Mouse (Mus musculus): Measurements from ENCODE around the gene Rad18.
"Not testable (repeated sequence)": the region's sequence is repeated elsewhere in the genome, so short reads cannot be mapped to it uniquely, and the experiment has no call there.

Gene Rad18

GRCm38 (mm10) chr6:112696056-112696950, at the start of gene Rad18:
TSS of gene Rad18 (minus strand) at chr6:112696686.
- peak; percentile 10 for DNase-seq (ENCODE audit: extremely low read depth, low read depth, low spot score)

- no peak for DNase-seq (ENCODE audit: extremely low read depth, low read depth, low spot score)
Measured at GRCm38 (mm10) chr6:112742297-112742696, 45.8 kb upstream of the Rad18 start.

- DNase-seq (ENCODE audit: extremely low read depth, low read depth, low spot score): no peak
Measured at GRCm38 (mm10) chr6:112741766-112742165, 45.3 kb upstream of the Rad18 start.

GRCm38 (mm10) chr6:112739635-112740034, 43.1 kb upstream of the Rad18 start:
- no peak for DNase-seq (ENCODE audit: extremely low read depth, low read depth, low spot score)

- no peak for DNase-seq (ENCODE audit: extremely low read depth, low read depth, low spot score)
Measured at GRCm38 (mm10) chr6:112738924-112739323, 42.4 kb upstream of the Rad18 start.

GRCm38 (mm10) chr6:112736471-112736870, 40.0 kb upstream of the Rad18 start:
- DNase-seq (ENCODE audit: extremely low read depth, low read depth, low spot score): no peak

GRCm38 (mm10) chr6:112735054-112735453, 38.6 kb upstream of the Rad18 start:
- DNase-seq (ENCODE audit: extremely low read depth, low read depth, low spot score): no peak

GRCm38 (mm10) chr6:112733942-112734341, 37.5 kb upstream of the Rad18 start:
- no peak for DNase-seq (ENCODE audit: extremely low read depth, low read depth, low spot score)

GRCm38 (mm10) chr6:112732434-112732833, 35.9 kb upstream of the Rad18 start:
- DNase-seq (ENCODE audit: extremely low read depth, low read depth, low spot score): no peak

- DNase-seq (ENCODE audit: extremely low read depth, low read depth, low spot score): no peak
Measured at GRCm38 (mm10) chr6:112731386-112731785, 34.9 kb upstream of the Rad18 start.

- no peak for DNase-seq (ENCODE audit: extremely low read depth, low read depth, low spot score)
Measured at GRCm38 (mm10) chr6:112728760-112729422, 32.4 kb upstream of the Rad18 start.

GRCm38 (mm10) chr6:112725468-112725867, 29.0 kb upstream of the Rad18 start:
- no peak for DNase-seq (ENCODE audit: extremely low read depth, low read depth, low spot score)

- no peak for DNase-seq (ENCODE audit: extremely low read depth, low read depth, low spot score)
Measured at GRCm38 (mm10) chr6:112720409-112721080, 24.1 kb upstream of the Rad18 start.

GRCm38 (mm10) chr6:112719983-112720382, 23.5 kb upstream of the Rad18 start:
- DNase-seq (ENCODE audit: extremely low read depth, low read depth, low spot score): no peak

GRCm38 (mm10) chr6:112717168-112717567, 20.7 kb upstream of the Rad18 start:
- DNase-seq (ENCODE audit: extremely low read depth, low read depth, low spot score): no peak

- DNase-seq (ENCODE audit: extremely low read depth, low read depth, low spot score): no peak
Measured at GRCm38 (mm10) chr6:112713951-112714350, 17.5 kb upstream of the Rad18 start.

GRCm38 (mm10) chr6:112702296-112702695, 5.8 kb upstream of the Rad18 start:
- DNase-seq (ENCODE audit: extremely low read depth, low read depth, low spot score): not testable (repeated sequence)

- no peak for DNase-seq (ENCODE audit: extremely low read depth, low read depth, low spot score)
Measured at GRCm38 (mm10) chr6:112700392-112700791, 3.9 kb upstream of the Rad18 start.

GRCm38 (mm10) chr6:112699115-112699514, 2.6 kb upstream of the Rad18 start:
- DNase-seq (ENCODE audit: extremely low read depth, low read depth, low spot score): no peak

- no peak for DNase-seq (ENCODE audit: extremely low read depth, low read depth, low spot score)
Measured at GRCm38 (mm10) chr6:112694492-112694891, 2.0 kb downstream of the Rad18 start.

- DNase-seq (ENCODE audit: extremely low read depth, low read depth, low spot score): no peak
Measured at GRCm38 (mm10) chr6:112691523-112691922, 5.0 kb downstream of the Rad18 start.

GRCm38 (mm10) chr6:112688033-112688432, 8.5 kb downstream of the Rad18 start:
- no peak for DNase-seq (ENCODE audit: extremely low read depth, low read depth, low spot score)
